Mouse (Mus musculus): ENCODE results near the gene Tpsab1. TPM values are rescaled to one million over a fixed set of nuclear protein-coding genes. Genes with fewer than 3 reads are reported as not detected.

The Tpsab1 gene
- polyA plus RNA-seq, 1 experiment, result 2.5 TPM

- TF ChIP-seq MAX (IDR thresholded peaks at IDR 0.05) (no peak), MYOD1 (IDR thresholded peaks at IDR 0.05; ENCODE audit: control insufficient read depth, insufficient read length, low read depth) (peak; percentile 48)
Measured at GRCm38 (mm10) chr17:25294111-25294510, 51.3 kb downstream of the Tpsab1 start.

GRCm38 (mm10) chr17:25293495-25293894 lies 51.9 kb downstream of the Tpsab1 start:
- Histone ChIP-seq H3K36me3 (ENCODE audit: control insufficient read depth, insufficient read depth) (no peaks in the 10 kb centered on the region), H3K79me2 (ENCODE audit: control insufficient read depth, insufficient read depth) (no peaks in the 10 kb centered on the region), H3K27me3 (ENCODE audit: control insufficient read depth, insufficient read depth, insufficient read length) (peaks cover 50% of the 10 kb centered on the region), H3K4me3 (ENCODE audit: insufficient read depth, poor library complexity, severe bottlenecking) (no peak overlapping the region), H3K79me3 (ENCODE audit: low read depth) (no peaks in the 10 kb centered on the region), H3ac (ENCODE audit: control insufficient read depth, insufficient read length, low read depth) (no peak overlapping the region)
- TF ChIP-seq MYOG (IDR thresholded peaks at IDR 0.05; ENCODE audit: control insufficient read depth, extremely low read depth, insufficient read length) (no peak), MAX (IDR thresholded peaks at IDR 0.05) (no peak), CTCF (IDR thresholded peaks at IDR 0.05; ENCODE audit: control insufficient read depth, insufficient read depth, insufficient read length) (no peak), CEBPB (IDR thresholded peaks at IDR 0.05; ENCODE audit: low read depth) (no peak), USF1 (IDR thresholded peaks at IDR 0.05; ENCODE audit: low read depth) (no peak), MYOD1 (IDR thresholded peaks at IDR 0.05; ENCODE audit: control insufficient read depth, insufficient read length, low read depth) (no peak), FOSL1 (IDR thresholded peaks at IDR 0.05; ENCODE audit: insufficient read depth, low read length, poor library complexity, severe bottlenecking) (no peak)

More at GRCm38 (mm10) chr17:25294111-25294510, 51.3 kb downstream of the Tpsab1 start:
- no peak overlapping the region for H3K4me3 ChIP-seq (ENCODE audit: insufficient read depth, poor library complexity, severe bottlenecking)
- no peak overlapping the region for H3ac ChIP-seq (ENCODE audit: control insufficient read depth, insufficient read length, low read depth)
- no peaks in the 10 kb centered on the region for H3K79me2 ChIP-seq (ENCODE audit: control insufficient read depth, insufficient read depth)
- H3K27me3 ChIP-seq (ENCODE audit: control insufficient read depth, insufficient read depth, insufficient read length), result peaks cover 56% of the 10 kb centered on the region
- H3K79me3 ChIP-seq (ENCODE audit: low read depth), result no peaks in the 10 kb centered on the region
- H3K36me3 ChIP-seq (ENCODE audit: control insufficient read depth, insufficient read depth), result no peaks in the 10 kb centered on the region

Other genes starting within 250 kb of the Tpsab1 start
- 18.3 TPM for gene Telo2, start 229.6 kb downstream of the Tpsab1 start, polyA plus RNA-seq (2012; fragmentation: generic; extraction: Trizol)
- gene Ptx4, start 224.8 kb downstream of the Tpsab1 start, polyA plus RNA-seq (2012; fragmentation: generic; extraction: Trizol), result not detected
- gene Clcn7, start 212.2 kb downstream of the Tpsab1 start, polyA plus RNA-seq (2012; fragmentation: generic; extraction: Trizol), result 19.9 TPM
- gene Ccdc154, start 183.1 kb downstream of the Tpsab1 start, polyA plus RNA-seq (2012; fragmentation: generic; extraction: Trizol), result not detected
- not detected for gene Gm38655, start 170.1 kb downstream of the Tpsab1 start, polyA plus RNA-seq (2012; fragmentation: generic; extraction: Trizol)
- 14.3 TPM for gene BC003965, start 161.0 kb downstream of the Tpsab1 start, polyA plus RNA-seq (2012; fragmentation: generic; extraction: Trizol)
- 1.8 TPM for gene Unkl, start 157.2 kb downstream of the Tpsab1 start, polyA plus RNA-seq (2012; fragmentation: generic; extraction: Trizol)
- 22.7 TPM for gene Gnptg, start 105.4 kb downstream of the Tpsab1 start, polyA plus RNA-seq (2012; fragmentation: generic; extraction: Trizol)
- gene Tsr3, start 105.4 kb downstream of the Tpsab1 start, polyA plus RNA-seq (2012; fragmentation: generic; extraction: Trizol), result 39.3 TPM
- gene Baiap3, start 89.2 kb downstream of the Tpsab1 start, polyA plus RNA-seq (2012; fragmentation: generic; extraction: Trizol), result 0.16 TPM
- 405 TPM for gene Ube2i, start 70.9 kb downstream of the Tpsab1 start, polyA plus RNA-seq (2012; fragmentation: generic; extraction: Trizol)
- not detected for gene Prss34, start 47.2 kb downstream of the Tpsab1 start, polyA plus RNA-seq (2012; fragmentation: generic; extraction: Trizol)
- gene Prss28, start 36.9 kb downstream of the Tpsab1 start, polyA plus RNA-seq (2012; fragmentation: generic; extraction: Trizol), result not detected
- gene Prss29, start 26.9 kb downstream of the Tpsab1 start, polyA plus RNA-seq (2012; fragmentation: generic; extraction: Trizol), result not detected
- gene Tpsb2, start 20.7 kb upstream of the Tpsab1 start, polyA plus RNA-seq (2012; fragmentation: generic; extraction: Trizol), result not detected
- gene Tpsg1, start 23.7 kb upstream of the Tpsab1 start, polyA plus RNA-seq (2012; fragmentation: generic; extraction: Trizol), result not detected
- not detected for gene Cacna1h, start 88.2 kb upstream of the Tpsab1 start, polyA plus RNA-seq (2012; fragmentation: generic; extraction: Trizol)
- not detected for gene Tekt4, start 109.1 kb upstream of the Tpsab1 start, polyA plus RNA-seq (2012; fragmentation: generic; extraction: Trizol)
- not detected for gene Sstr5, start 151.7 kb upstream of the Tpsab1 start, polyA plus RNA-seq (2012; fragmentation: generic; extraction: Trizol)
- gene Sox8, start 225.1 kb upstream of the Tpsab1 start, polyA plus RNA-seq (2012; fragmentation: generic; extraction: Trizol), result 0.99 TPM
- gene Lmf1, start 233.5 kb upstream of the Tpsab1 start, polyA plus RNA-seq (2012; fragmentation: generic; extraction: Trizol), result 14.0 TPM